Mouse (Mus musculus) heart, embryonic 13.5 days (tissue): ENCODE measurements around the gene Eif3d. TPM values are rescaled to one million over a fixed set of nuclear protein-coding genes. Genes with fewer than 3 reads are reported as not detected.
A peak's percentile ranks its signal among the peaks of the same experiment; 100 is the strongest.

Experiments used
- ATAC-seq: fragments of 200-750 bp; cut with Nextera tagmentation; 2 replicates; pipeline ENCODE4 v1.8.0; 2017; ENCODE audit warnings: moderate TSS enrichment; ENCODE audit not compliant: insufficient number of reproducible peaks, low FRiP score, low TSS enrichment; ENCODE audit errors: extremely low read depth
- H3K27ac ChIP-seq: fragments of 300-500 bp; sonication (generic); replicated peaks from 2 replicates; pipeline ENCODE4 v1.5.1; 2015; ENCODE audit warnings: moderate library complexity, mild to moderate bottlenecking, inconsistent platforms
- H3K27me3 ChIP-seq: fragments of 300-500 bp; sonication (generic); replicated peaks from 2 replicates; pipeline ENCODE4 v1.6.1; 2015; ENCODE audit warnings: mild to moderate bottlenecking, inconsistent platforms
- H3K36me3 ChIP-seq: fragments of 300-500 bp; sonication (generic); 2 replicates; pipeline ENCODE4 v1.6.1; 2015; ENCODE audit warnings: mild to moderate bottlenecking, inconsistent platforms
- H3K4me1 ChIP-seq: fragments of 300-500 bp; sonication (generic); 2 replicates; pipeline ENCODE4 v1.6.1; 2015; ENCODE audit warnings: inconsistent platforms
- H3K4me2 ChIP-seq: fragments of 300-500 bp; sonication (generic); 2 replicates; pipeline ENCODE4 v1.6.1; 2015; ENCODE audit warnings: inconsistent platforms, mild to moderate bottlenecking, moderate library complexity
- H3K4me3 ChIP-seq: fragments of 300-500 bp; sonication (generic); 2 replicates; pipeline ENCODE4 v1.5.1; 2015; ENCODE audit warnings: moderate library complexity, mild to moderate bottlenecking, inconsistent platforms
- H3K9ac ChIP-seq: fragments of 300-500 bp; sonication (generic); 2 replicates; pipeline ENCODE4 v1.6.1; 2015; ENCODE audit warnings: inconsistent platforms, mild to moderate bottlenecking, moderate library complexity
- H3K9me3 ChIP-seq: fragments of 300-500 bp; sonication (generic); 2 replicates; pipeline ENCODE4 v1.6.1; 2016; ENCODE audit warnings: inconsistent platforms
- WGBS: fragments of 180-500 bp; shearing (Covaris S2); methylation state at CpG from one replicate; pipeline ENCODE4 v1.1.7; 2015; ENCODE audit warnings: mixed read lengths; 5-methylcytosine and 5-hydroxymethylcytosine counted together
- polyA plus RNA-seq: library from polyadenylated mRNA; unstranded; fragments of >200 nt; fragmentation: Nextera tagmentation; extraction: Ambion mirVana; gene quantifications from 2 replicates; pipeline ENCODE4 v1.2.1, GENCODE M21; 2015

Eif3d gene
- polyA plus RNA-seq, 1 experiment from 2014 or later, result 134 TPM

DNA sequence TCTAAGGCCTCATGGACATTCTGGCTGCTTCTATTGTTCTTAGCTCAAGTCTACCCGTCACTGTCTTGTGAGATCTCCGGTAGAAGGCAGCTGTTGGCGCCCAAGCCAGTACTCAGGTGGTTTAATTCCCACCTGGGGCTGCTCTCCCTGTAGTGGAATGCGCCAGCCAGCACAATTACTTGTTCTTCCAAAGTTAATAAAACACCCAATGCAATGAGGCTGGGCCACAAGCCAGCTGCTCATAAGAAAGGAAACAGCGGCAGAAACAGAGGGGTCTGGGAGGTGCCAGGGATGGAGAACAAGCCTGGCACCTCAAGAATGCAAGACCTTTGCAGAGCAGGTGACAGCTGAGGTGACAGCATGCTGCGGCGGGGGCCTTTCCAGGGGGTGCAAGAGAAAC, 21.6 kb downstream of the Eif3d start:
- H3K9me3 ChIP-seq, result no peaks in the 10 kb centered on the region
- 73% methylated on average over 7 of the region's 7 CpGs for WGBS
- no peak overlapping the region for H3K9ac ChIP-seq
- no peak overlapping the region for H3K4me3 ChIP-seq
- peaks cover 11% of the 10 kb centered on the region; the same call in 1 of the 2 replicates for H3K27me3 ChIP-seq
- no peak overlapping the region for H3K27ac ChIP-seq
- no peaks in the 10 kb centered on the region for H3K36me3 ChIP-seq
- no peaks in the 10 kb centered on the region for H3K4me1 ChIP-seq
- H3K4me2 ChIP-seq, result no peak overlapping the region
- no peak for ATAC-seq

DNA sequence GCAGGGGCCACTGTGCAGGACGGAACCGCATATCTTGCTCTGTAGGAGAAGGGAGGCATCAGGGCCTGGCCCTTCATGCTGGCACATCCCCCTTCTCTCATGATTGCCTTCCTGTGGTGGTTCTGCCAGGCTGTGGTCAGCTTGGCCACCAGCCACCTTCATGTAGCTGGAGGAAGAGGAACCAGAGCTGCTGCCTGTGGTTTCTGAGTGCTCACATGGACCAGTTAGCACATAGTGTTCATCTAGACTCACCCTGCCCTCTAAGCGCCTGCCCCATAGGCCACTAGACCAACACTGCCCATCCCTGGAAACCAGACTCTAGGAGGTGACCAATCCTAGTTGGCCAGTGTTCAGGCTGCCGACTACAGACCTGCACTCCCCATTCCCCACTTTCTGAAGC, 24.9 kb downstream of the Eif3d start:
- 86% methylated on average over 4 of the region's 4 CpGs for WGBS
- H3K4me3 ChIP-seq, result no peak overlapping the region
- no peak overlapping the region for H3K4me2 ChIP-seq
- H3K27ac ChIP-seq, result no peak overlapping the region
- no peaks in the 10 kb centered on the region for H3K27me3 ChIP-seq
- no peaks in the 10 kb centered on the region for H3K36me3 ChIP-seq
- no peak overlapping the region for H3K9ac ChIP-seq
- H3K9me3 ChIP-seq, result no peaks in the 10 kb centered on the region
- no peaks in the 10 kb centered on the region for H3K4me1 ChIP-seq
- no peak for ATAC-seq

DNA sequence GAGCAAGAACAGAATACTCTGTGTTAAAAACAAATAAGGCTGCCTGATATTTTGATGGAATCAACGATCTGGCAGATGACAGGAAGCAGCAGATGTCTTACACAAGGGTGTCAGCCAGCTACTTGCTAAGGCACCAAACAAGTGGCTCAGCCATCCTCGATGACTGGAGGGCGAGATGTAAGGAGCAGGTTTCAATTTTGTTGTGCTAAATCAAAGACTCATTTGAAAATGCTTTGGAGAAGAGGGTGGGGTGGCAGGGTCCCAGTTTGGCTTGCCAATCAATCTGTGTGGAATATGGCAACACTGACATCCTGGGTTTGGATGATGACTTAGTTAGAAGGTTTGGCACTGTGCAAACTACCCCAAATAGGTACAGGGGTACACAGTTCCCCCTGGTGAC, 29.1 kb downstream of the Eif3d start:
- no peak for ATAC-seq
- Histone ChIP-seq H3K4me1 (no peaks in the 10 kb centered on the region), H3K9me3 (no peaks in the 10 kb centered on the region), H3K27ac (no peak overlapping the region), H3K4me2 (no peak overlapping the region), H3K36me3 (no peaks in the 10 kb centered on the region), H3K9ac (no peak overlapping the region), H3K4me3 (no peak overlapping the region), H3K27me3 (no peaks in the 10 kb centered on the region)
- WGBS, result 69% methylated on average over 3 of the region's 3 CpGs

DNA sequence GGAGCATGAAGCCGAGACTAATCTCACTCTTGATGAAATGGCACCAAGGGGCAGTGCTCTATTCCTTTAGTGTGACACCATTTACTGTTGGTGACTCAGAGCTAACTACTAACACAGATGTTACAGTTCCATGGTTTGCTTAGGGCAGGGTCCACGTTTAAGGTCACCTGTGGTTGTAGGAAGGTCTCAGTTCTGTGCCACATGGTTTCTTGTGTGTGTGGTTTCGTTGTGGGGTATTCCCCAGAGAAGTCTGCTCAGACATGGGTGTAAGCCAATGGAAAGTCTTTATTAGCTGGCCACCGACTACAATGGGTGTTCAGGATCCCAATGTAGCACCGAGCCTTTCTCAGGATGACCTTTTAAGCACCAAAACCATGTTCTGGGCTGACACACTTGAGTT, 32.1 kb downstream of the Eif3d start:
- no peaks in the 10 kb centered on the region for H3K36me3 ChIP-seq
- no peak overlapping the region for H3K9ac ChIP-seq
- no peak overlapping the region for H3K4me3 ChIP-seq
- 69% methylated on average over 5 of the region's 5 CpGs for WGBS
- no peaks in the 10 kb centered on the region for H3K9me3 ChIP-seq
- peaks cover 13% of the 10 kb centered on the region; the same call in 1 of the 2 replicates for H3K27me3 ChIP-seq
- no peak overlapping the region for H3K27ac ChIP-seq
- no peak overlapping the region for H3K4me2 ChIP-seq
- ATAC-seq, result no peak
- H3K4me1 ChIP-seq, result peaks cover 5% of the 10 kb centered on the region

DNA sequence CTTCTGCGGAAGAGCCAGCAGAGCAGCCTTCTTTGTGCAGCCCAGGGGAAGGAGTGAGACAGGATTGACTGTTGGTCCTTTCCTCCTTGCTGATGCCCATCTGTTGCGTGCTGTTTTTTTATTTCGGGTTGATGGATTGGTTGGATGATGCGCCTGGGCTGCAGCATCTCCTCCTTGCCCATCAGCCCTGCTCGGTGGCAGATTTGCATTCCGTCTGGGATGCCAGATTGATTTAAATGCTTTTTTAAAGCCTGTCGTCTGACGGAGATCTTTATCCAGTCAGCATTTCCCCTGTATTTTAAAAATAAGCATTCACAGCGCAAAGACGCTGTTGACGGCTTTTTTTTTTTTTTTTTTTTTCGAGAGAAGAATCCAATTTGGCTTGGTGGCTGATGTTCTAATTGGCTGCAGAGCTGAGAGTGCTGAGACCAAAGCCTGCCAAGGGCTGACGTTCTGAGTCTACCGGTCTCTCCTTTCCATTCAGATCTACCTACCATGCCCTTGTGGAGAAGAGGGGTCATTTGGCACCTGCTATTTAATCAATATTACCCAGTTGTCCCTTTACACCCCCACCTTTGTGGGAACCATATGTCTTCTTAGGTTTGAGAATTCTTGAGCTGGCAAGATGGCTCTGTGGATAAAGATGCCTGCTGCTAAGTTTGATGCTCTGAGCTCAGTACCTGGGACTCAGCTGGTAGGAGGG, 34.8 kb downstream of the Eif3d start:
- ATAC-seq, result no peak
- H3K27me3 ChIP-seq, result peaks cover 13% of the 10 kb centered on the region; the same call in 1 of the 2 replicates
- no peak overlapping the region for H3K27ac ChIP-seq
- peaks cover 14% of the 10 kb centered on the region for H3K4me1 ChIP-seq
- 72% methylated on average over 14 of the region's 14 CpGs for WGBS
- no peaks in the 10 kb centered on the region for H3K9me3 ChIP-seq
- no peaks in the 10 kb centered on the region for H3K36me3 ChIP-seq
- no peak overlapping the region for H3K4me2 ChIP-seq
- no peak overlapping the region for H3K4me3 ChIP-seq
- no peak overlapping the region for H3K9ac ChIP-seq

DNA sequence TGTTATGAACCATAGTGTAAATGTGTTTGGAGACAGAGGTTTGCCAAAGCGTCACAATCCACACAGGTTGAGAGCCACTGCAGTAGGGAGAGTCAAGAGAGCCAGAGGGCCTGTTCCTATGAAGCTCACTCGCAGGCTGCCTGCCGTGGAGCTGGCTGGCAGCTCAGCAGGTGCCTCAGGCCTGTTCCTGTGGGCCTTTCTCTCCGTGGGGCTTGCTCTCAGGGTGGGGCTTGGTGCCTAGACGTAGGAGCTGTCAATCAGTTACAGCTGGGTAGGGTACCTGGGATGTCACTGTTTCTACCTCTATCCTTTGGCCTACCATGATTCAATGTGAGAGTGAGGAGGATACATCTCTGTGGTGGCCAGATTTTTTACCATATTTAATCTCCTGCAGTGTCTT, 35.6 kb downstream of the Eif3d start:
- Histone ChIP-seq H3K9ac (no peak overlapping the region), H3K4me2 (no peak overlapping the region), H3K27ac (no peak overlapping the region), H3K4me1 (peaks cover 15% of the 10 kb centered on the region), H3K27me3 (peaks cover 13% of the 10 kb centered on the region; the same call in 1 of the 2 replicates), H3K36me3 (no peaks in the 10 kb centered on the region), H3K9me3 (no peaks in the 10 kb centered on the region), H3K4me3 (no peak overlapping the region)
- no peak for ATAC-seq
- 64% methylated on average over 5 of the region's 5 CpGs for WGBS

DNA sequence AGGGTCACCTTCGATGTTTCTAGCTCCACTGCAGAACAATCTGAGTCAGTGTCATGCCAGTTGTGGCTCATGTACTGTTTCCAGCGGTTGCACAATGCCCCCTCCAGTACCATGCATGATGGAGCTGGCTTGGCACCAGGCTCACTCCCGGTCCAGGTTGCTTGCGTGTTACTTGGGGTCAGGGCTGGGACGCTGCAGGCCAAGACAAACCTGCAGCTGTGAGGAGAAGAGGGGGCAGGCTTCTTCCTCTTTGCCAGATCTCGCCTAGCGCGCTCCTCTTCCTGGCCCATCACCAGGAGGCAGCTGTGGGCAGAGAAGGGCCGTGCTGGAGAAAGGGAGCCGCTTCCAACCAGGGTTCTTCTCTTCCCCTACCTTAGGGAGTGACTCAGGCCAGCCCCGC, 36.3 kb downstream of the Eif3d start:
- no peaks in the 10 kb centered on the region for H3K9me3 ChIP-seq
- no peaks in the 10 kb centered on the region for H3K36me3 ChIP-seq
- no peak overlapping the region for H3K27ac ChIP-seq
- peaks cover 13% of the 10 kb centered on the region; the same call in 1 of the 2 replicates for H3K27me3 ChIP-seq
- ATAC-seq, result no peak
- H3K4me1 ChIP-seq, result peaks cover 22% of the 10 kb centered on the region
- no peak overlapping the region for H3K4me3 ChIP-seq
- H3K4me2 ChIP-seq, result no peak overlapping the region
- WGBS, result 69% methylated on average over 11 of the region's 11 CpGs
- no peak overlapping the region for H3K9ac ChIP-seq

DNA sequence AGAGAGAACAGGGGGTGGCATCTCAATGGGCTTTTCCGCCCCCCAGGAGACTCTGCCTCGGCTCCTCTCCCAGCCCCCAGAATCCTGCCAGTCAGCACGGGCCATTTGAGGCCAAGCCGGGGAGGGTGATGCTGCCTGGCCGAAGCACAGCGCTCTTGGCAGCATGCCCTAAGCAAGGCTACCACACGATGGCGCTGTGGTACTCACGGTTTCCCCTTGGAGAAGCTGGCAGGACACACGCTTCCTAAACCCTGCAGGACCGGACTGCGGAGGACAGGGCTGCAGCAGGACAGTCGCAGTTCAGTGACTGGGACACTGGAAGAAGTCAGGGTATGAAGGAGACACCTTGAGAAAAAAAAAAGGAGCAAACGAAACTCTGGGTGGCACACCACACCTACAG, 36.8 kb downstream of the Eif3d start:
- Histone ChIP-seq H3K4me1 (peaks cover 23% of the 10 kb centered on the region), H3K36me3 (no peaks in the 10 kb centered on the region), H3K4me2 (peak overlapping the region; percentile 47), H3K27me3 (peaks cover 13% of the 10 kb centered on the region; the same call in 1 of the 2 replicates), H3K9ac (no peak overlapping the region), H3K9me3 (no peaks in the 10 kb centered on the region), H3K4me3 (0 out of 2 replicates have a peak overlapping the region, but pooled peaks have one; percentile 8), H3K27ac (no peak overlapping the region)
- ATAC-seq, result no peak
- 1% methylated on average over 14 of the region's 14 CpGs for WGBS

DNA sequence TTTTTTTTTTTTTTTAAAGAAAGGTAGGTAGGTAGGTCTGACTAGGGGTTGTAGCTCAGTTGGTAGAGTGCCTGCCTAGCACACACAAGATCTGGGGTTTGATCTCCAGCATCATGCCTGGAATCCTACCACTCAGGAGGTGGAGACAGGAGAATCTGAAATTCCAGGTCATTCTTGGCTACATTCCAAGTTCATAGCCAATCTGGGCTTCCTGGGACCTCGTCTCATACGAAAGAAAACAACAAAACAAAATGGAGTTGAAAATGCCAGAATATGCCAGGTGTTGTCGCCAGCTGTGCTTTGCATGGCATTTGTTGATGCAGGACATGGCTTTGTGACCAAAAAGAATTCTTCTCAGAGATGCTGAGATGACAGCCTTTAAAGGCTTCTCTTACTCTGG, 37.4 kb downstream of the Eif3d start:
- Histone ChIP-seq H3K4me1 (peaks cover 24% of the 10 kb centered on the region), H3K9ac (no peak overlapping the region), H3K27me3 (peaks cover 13% of the 10 kb centered on the region; the same call in 1 of the 2 replicates), H3K9me3 (no peaks in the 10 kb centered on the region), H3K4me3 (no peak overlapping the region), H3K36me3 (no peaks in the 10 kb centered on the region), H3K4me2 (no peak overlapping the region; the same call in 1 of the 2 replicates), H3K27ac (no peak overlapping the region)
- ATAC-seq, result no peak
- WGBS, result 45% methylated on average over 3 of the region's 3 CpGs

DNA sequence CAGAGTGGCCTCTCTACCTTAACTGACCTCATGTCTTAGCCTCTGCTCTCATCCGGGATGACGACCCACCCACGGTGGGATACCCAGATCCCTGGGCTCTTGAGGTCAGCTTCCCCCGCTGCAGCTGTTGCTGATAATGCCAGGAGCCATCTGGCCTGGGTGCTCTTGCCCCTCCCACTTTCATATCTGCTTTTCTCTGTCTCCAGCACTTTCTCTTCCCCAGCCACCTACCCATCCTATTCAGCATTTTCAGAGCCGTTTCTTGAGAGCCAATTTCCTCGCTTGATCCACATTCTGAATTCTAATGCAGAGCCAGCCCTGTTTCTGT, 39.0 kb downstream of the Eif3d start:
- Histone ChIP-seq H3K27ac (no peak overlapping the region), H3K4me3 (no peak overlapping the region), H3K4me1 (peaks cover 36% of the 10 kb centered on the region), H3K9ac (peak overlapping the region; percentile 1; the same call in 1 of the 2 replicates), H3K4me2 (no peak overlapping the region), H3K27me3 (peaks cover 13% of the 10 kb centered on the region; the same call in 1 of the 2 replicates), H3K36me3 (peaks cover 10% of the 10 kb centered on the region), H3K9me3 (no peaks in the 10 kb centered on the region)
- whole genome bisulfite sequencing, result 46% methylated on average over 6 of the region's 6 CpGs
- ATAC-seq, result no peak

DNA sequence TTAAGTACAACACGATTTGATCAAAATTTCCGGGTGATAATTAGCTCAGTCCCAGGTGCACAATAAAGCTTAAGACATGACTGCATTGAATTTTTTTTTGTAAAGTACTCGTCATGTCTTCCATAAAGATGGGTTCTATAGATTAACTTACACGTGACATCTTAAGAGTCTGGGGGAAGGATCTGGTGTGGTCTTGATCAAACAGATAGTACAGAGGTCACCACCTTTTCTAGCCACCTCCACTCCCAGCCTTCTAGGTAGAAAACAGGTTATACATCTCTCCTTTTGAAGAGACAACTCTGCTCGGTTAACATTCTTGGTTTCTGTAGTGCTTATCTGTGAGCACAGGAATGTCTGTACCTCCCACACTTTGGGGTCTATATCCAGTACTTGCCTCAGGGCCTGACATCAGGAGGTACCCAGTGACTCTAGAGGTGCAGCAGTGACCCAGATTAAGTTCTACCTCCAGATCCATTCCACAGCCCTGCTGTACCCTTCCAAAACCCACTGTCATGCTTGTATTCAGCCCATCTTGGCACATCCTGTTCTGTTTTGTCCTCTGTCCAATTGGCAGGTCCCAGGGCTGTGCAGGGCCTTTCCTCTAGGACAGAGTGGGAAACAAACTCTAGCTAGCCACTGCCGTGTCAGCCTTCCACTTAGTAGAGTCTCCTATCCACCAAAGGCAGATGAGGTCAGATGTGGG, 39.5 kb downstream of the Eif3d start:
- WGBS, result 55% methylated on average over 6 of the region's 6 CpGs
- no peak for ATAC-seq
- peaks cover 13% of the 10 kb centered on the region; the same call in 1 of the 2 replicates for H3K27me3 ChIP-seq
- H3K4me1 ChIP-seq, result peaks cover 36% of the 10 kb centered on the region
- peaks cover 15% of the 10 kb centered on the region for H3K36me3 ChIP-seq
- H3K4me2 ChIP-seq, result no peak overlapping the region
- no peak overlapping the region for H3K27ac ChIP-seq
- no peaks in the 10 kb centered on the region for H3K9me3 ChIP-seq
- H3K4me3 ChIP-seq, result no peak overlapping the region
- H3K9ac ChIP-seq, result peak overlapping the region; percentile 19; the same call in 1 of the 2 replicates
